Mouse (Mus musculus) heart, postnatal 0 days (tissue): ENCODE data around the gene Rln1. TPM values are rescaled to one million over a fixed set of nuclear protein-coding genes. Genes with fewer than 3 reads are reported as not detected.
A peak's percentile ranks its signal among the peaks of the same experiment; 100 is the strongest.

Source experiments
- ATAC-seq: fragments of 200-750 bp; cut with Nextera tagmentation; 2 replicates; pipeline ENCODE4 v1.8.0; 2017; ENCODE audit warnings: low read depth, moderate number of reproducible peaks, moderate library complexity; ENCODE audit not compliant: insufficient read depth
- DNase-seq: peaks from one replicate; pipeline ENCODE4 v3.0.0-alpha.2; 2016; ENCODE audit warnings: low spot score
- H3K27ac ChIP-seq: fragments of 300-500 bp; sonication (generic); 2 replicates; pipeline ENCODE4 v1.5.1; 2014; ENCODE audit warnings: low read depth, mild to moderate bottlenecking
- H3K27me3 ChIP-seq: fragments of 300-500 bp; sonication (generic); 2 replicates; pipeline ENCODE4 v1.6.1; 2014; ENCODE audit warnings: low read length, mixed read lengths; ENCODE audit not compliant: control insufficient read depth, insufficient read depth
- H3K36me3 ChIP-seq: fragments of 300-500 bp; sonication (generic); replicated peaks from 2 replicates; pipeline ENCODE4 v1.6.1; 2014; ENCODE audit warnings: low read length, mixed read lengths; ENCODE audit not compliant: control insufficient read depth, insufficient read depth
- H3K4me1 ChIP-seq: fragments of 300-500 bp; sonication (generic); 2 replicates; pipeline ENCODE4 v1.6.1; 2014; ENCODE audit warnings: antibody characterized with exemption; ENCODE audit not compliant: control insufficient read depth, insufficient read depth
- H3K4me2 ChIP-seq: fragments of 300-500 bp; sonication (generic); 2 replicates; pipeline ENCODE4 v1.6.1; 2014; ENCODE audit warnings: low read depth, mild to moderate bottlenecking, low read length, moderate library complexity
- H3K4me3 ChIP-seq: fragments of 300-500 bp; sonication (generic); 2 replicates; pipeline ENCODE4 v1.5.1; 2014; ENCODE audit warnings: low read depth, low read length
- H3K9ac ChIP-seq: fragments of 300-500 bp; sonication (generic); replicated peaks from 2 replicates; pipeline ENCODE4 v1.6.1; 2014; ENCODE audit warnings: low read depth, low read length, mixed read lengths
- H3K9me3 ChIP-seq: fragments of 300-500 bp; sonication (generic); replicated peaks from 2 replicates; pipeline ENCODE4 v1.6.1; 2016; ENCODE audit warnings: low read length; ENCODE audit not compliant: control insufficient read depth
- CTCF ChIP-seq: IDR thresholded peaks from 2 replicates; pipeline ENCODE4 v1.5.1; 2016; ENCODE audit warnings: antibody characterized with exemption, control low read depth, low read depth
- EP300 ChIP-seq: IDR thresholded peaks from 2 replicates; pipeline ENCODE4 v1.6.1; 2016; ENCODE audit warnings: antibody characterized with exemption, low read depth
- WGBS: fragments of 180-500 bp; shearing (Covaris S2); extraction: QIAGEN DNeasy Blood & Tissue Kit; methylation state at CpG from one replicate; pipeline ENCODE4 v1.1.7; 2014; 5-methylcytosine and 5-hydroxymethylcytosine counted together
- polyA plus RNA-seq: library from polyadenylated mRNA; unstranded; fragments of >200 nt; fragmentation: Nextera tagmentation; extraction: Ambion mirVana; gene quantifications from 2 replicates; pipeline ENCODE4 v1.2.1, GENCODE M21; 2015
- total RNA-seq: library from RNA; depleted of rRNA; stranded (reverse); fragments of >200 nt; gene quantifications from 2 replicates; pipeline ENCODE4 v1.2.3, GENCODE M21; 2014; ENCODE audit warnings: low replicate concordance

The Rln1 gene
- total and polyA plus RNA-seq, 2 experiments from 2014 or later: 0.31 TPM; not detected in 1

GRCm38 (mm10) chr19:29370112-29370511 lies 35.6 kb upstream of the Rln1 start:
- no peak for DNase-seq
- no peak for ATAC-seq
- no peak overlapping the region for H3K27ac ChIP-seq
- TF ChIP-seq EP300 (no peak), CTCF (no peak)
- H3K4me2 ChIP-seq: no peak overlapping the region
- H3K9me3 ChIP-seq: no peaks in the 10 kb centered on the region
- H3K4me3 ChIP-seq: no peak overlapping the region
- no peaks in the 10 kb centered on the region; the same call in 1 of the 2 replicates for H3K4me1 ChIP-seq
- no peaks in the 10 kb centered on the region for H3K27me3 ChIP-seq
- 61% methylated on average over 12 of the region's 12 CpGs for WGBS
- no peak overlapping the region for H3K9ac ChIP-seq
- H3K36me3 ChIP-seq: no peaks in the 10 kb centered on the region

- Histone ChIP-seq H3K4me1 (no peaks in the 10 kb centered on the region; the same call in 1 of the 2 replicates), H3K4me3 (no peak overlapping the region), H3K27ac (no peak overlapping the region), H3K27me3 (no peaks in the 10 kb centered on the region), H3K9ac (no peak overlapping the region), H3K4me2 (no peak overlapping the region), H3K36me3 (no peaks in the 10 kb centered on the region), H3K9me3 (no peaks in the 10 kb centered on the region)
- TF ChIP-seq EP300 (no peak), CTCF (no peak)
- ATAC-seq (no peak), DNase-seq (no peak)
- 81% methylated on average over 3 of the region's 3 CpGs for WGBS
These were observed 34.3 kb upstream of the Rln1 start for GRCm38 (mm10) chr19:29368671-29369309.

DNA sequence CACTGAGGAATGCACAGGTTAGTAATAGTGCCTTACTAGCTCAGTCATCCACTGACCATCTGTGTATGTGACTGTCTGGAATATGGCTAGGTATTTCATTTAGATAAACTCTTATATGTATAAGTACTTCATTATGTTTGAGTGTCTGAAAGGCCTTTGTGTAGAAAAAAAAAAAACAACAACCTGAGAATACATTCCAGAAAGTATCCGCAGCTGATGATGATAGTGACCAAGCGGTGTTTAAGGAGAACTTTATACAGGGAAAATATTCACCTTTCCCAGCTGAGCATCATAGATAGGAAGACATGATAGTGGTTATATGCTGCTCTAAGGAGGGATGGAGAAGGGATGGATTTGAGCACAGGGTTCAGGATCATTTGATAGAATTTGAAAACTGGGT lies 33.6 kb upstream of the Rln1 start:
- DNase-seq (no peak), ATAC-seq (no peak)
- no peak for TF ChIP-seq CTCF
- no peak for TF ChIP-seq EP300
- no peak overlapping the region for H3K4me3 ChIP-seq
- no peaks in the 10 kb centered on the region for H3K27me3 ChIP-seq
- no peaks in the 10 kb centered on the region for H3K36me3 ChIP-seq
- H3K4me2 ChIP-seq: no peak overlapping the region
- H3K4me1 ChIP-seq: no peaks in the 10 kb centered on the region; the same call in 1 of the 2 replicates
- no peaks in the 10 kb centered on the region for H3K9me3 ChIP-seq
- H3K9ac ChIP-seq: no peak overlapping the region
- whole genome bisulfite sequencing: 86% methylated on average over 2 of the region's 2 CpGs
- no peak overlapping the region for H3K27ac ChIP-seq

- DNase-seq (peak; percentile 80), ATAC-seq (peak; percentile 77)
- Histone ChIP-seq H3K4me2 (peak within 1 kb of the TSS; percentile 89), H3K4me3 (peak within 1 kb of the TSS; percentile 71), H3K4me1 (no peaks in the 10 kb centered on the region; the same call in 1 of the 2 replicates), H3K36me3 (no peaks in the 10 kb centered on the region), H3K9me3 (no peaks in the 10 kb centered on the region), H3K27me3 (no peaks in the 10 kb centered on the region), H3K27ac (peak within 1 kb of the TSS; percentile 66), H3K9ac (peak within 1 kb of the TSS; percentile 51)
- no peak for TF ChIP-seq EP300
- no peak for TF ChIP-seq CTCF
- WGBS: 1% methylated on average over 26 of the region's 26 CpGs
These were observed 32.6 kb upstream of the Rln1 start, which contains the start of the genes Plgrkt and Cd274 for GRCm38 (mm10) chr19:29366969-29367622. Gene Plgrkt (minus strand): TSS chr19:29367390. Gene Cd274 (plus strand): TSS chr19:29367455.

DNA sequence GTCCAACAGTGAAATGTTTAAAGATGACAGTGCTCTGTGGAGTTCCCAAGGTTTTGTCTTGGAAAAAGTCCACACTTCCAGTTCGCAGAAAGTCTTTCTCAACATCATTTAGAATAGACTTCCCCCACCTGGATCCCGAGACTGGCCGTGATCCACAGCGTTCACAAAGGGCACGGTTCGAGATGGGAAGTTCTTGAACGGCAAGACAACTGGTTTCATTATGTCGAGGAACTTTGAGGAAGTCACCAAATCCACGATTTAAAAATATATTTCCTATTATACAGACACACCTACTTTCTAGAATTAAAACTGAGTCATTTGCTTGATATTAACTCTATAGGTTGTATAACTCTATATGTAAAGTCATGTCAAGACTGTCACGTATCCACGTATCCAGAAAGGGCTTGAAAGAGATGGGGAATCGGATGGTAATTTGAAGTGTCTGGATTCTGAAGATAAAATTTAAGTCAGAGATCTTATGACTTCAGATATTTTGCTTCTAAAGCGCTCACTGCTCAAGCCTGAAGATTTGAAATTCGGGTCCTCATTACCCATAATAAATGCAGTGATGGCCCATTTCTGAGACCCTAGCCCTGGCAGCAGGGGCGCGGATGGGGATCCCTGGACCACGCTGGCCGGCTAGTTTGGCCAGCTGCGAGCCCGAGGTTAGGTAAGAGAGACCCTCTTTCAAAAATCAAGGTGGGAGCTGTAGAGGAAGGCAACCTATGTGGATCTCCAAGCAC lies 31.9 kb upstream of the Rln1 start:
- peak overlapping the region; percentile 89 for H3K4me2 ChIP-seq
- H3K4me1 ChIP-seq: peaks cover under 1% of the 10 kb centered on the region; the same call in 1 of the 2 replicates
- ATAC-seq (no peak), DNase-seq (no peak)
- 45% methylated on average over 20 of the region's 20 CpGs for WGBS
- no peaks in the 10 kb centered on the region for H3K27me3 ChIP-seq
- TF ChIP-seq EP300 (no peak), CTCF (no peak)
- no peaks in the 10 kb centered on the region for H3K9me3 ChIP-seq
- no peaks in the 10 kb centered on the region for H3K36me3 ChIP-seq
- peak overlapping the region; percentile 51 for H3K9ac ChIP-seq
- H3K27ac ChIP-seq: peak overlapping the region; percentile 66
- peak overlapping the region; percentile 71 for H3K4me3 ChIP-seq
